Mouse (Mus musculus): Measurements from ENCODE around the gene Zfyve1. TPM values are rescaled to one million over a fixed set of nuclear protein-coding genes. Genes with fewer than 3 reads are reported as not detected.
"Not testable (repeated sequence)": the region's sequence is repeated elsewhere in the genome, so short reads cannot be mapped to it uniquely, and the experiment has no call there.

The Zfyve1 gene
- polyA plus RNA-seq, 1 experiment from 2014 or later = 26.1 TPM

DNA sequence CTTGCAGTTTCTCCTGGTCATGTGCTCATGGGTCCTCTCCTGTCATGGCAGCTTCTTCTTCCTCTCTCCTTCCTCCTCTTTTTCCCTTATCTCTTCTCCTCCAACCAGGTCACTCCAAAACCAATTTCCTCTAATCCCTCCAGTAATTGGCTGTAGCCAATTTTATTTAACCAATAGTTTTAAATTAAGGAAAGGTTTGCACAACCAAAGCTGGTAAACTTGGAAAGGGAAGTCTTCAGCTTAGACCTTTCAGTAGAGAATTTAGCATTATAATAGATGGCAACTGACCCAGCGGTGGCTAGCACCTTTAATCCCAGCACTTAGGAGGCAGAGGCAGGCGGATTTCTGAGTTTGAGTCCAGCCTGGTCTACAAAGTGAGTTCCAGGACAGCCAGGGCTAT is 9.4 kb upstream of the Zfyve1 start:
- WGBS = 84% methylated on average over 2 of the region's 2 CpGs

GRCm38 (mm10) chr12:83602285-83602684 is 5.3 kb upstream of the Zfyve1 start:
- Histone ChIP-seq H3K4me2 (replicated peaks) (no peak overlapping the region), H3K27ac (no peak overlapping the region), H3K36me3 (no peaks in the 10 kb centered on the region), H3K4me3 (no peak overlapping the region), H3K4me1 (no peaks in the 10 kb centered on the region), H3K9me3 (no peaks in the 10 kb centered on the region), H3K27me3 (no peaks in the 10 kb centered on the region), H3K9ac (no peak overlapping the region)
- 83% methylated on average over 5 of the region's 5 CpGs for WGBS
- ATAC-seq (ENCODE audit: low FRiP score, low read depth) = no peak

More for the DNA sequence above, 9.4 kb upstream of the Zfyve1 start:
- not testable (repeated sequence) for H3K4me3 ChIP-seq; H3K4me2 ChIP-seq (replicated peaks); ATAC-seq (ENCODE audit: low FRiP score, low read depth); H3K9ac ChIP-seq; H3K27ac ChIP-seq; H3K4me1 ChIP-seq; H3K36me3 ChIP-seq; H3K9me3 ChIP-seq; H3K27me3 ChIP-seq

DNA sequence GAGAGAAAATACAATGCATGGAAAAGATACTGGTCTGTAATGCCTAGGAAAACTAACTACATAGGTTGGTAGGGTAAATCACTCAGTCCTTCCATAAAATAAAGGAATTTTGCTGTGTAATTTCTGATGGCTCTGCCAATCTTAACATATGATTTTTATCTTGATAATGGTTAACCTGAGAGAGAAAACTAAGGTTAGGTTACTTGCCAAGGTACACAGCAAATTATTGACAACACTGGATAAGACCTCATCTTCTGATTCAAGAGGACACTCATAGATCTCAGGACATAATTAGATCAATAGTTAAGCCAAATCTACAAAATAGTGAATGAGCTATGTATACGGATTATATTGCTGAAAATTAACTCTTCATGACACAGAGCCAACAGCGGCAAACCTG is 859 bp upstream of the Zfyve1 start:
- Histone ChIP-seq H3K4me1 (peaks cover 16% of the 10 kb centered on the region), H3K9ac (no peak overlapping the region), H3K27ac (no peak overlapping the region), H3K4me2 (replicated peaks) (no peak overlapping the region), H3K9me3 (no peaks in the 10 kb centered on the region), H3K4me3 (no peak overlapping the region), H3K27me3 (no peaks in the 10 kb centered on the region), H3K36me3 (peaks cover 22% of the 10 kb centered on the region)
- WGBS = 79% methylated on average over 2 of the region's 2 CpGs
- ATAC-seq (ENCODE audit: low FRiP score, low read depth) = no peak

DNA sequence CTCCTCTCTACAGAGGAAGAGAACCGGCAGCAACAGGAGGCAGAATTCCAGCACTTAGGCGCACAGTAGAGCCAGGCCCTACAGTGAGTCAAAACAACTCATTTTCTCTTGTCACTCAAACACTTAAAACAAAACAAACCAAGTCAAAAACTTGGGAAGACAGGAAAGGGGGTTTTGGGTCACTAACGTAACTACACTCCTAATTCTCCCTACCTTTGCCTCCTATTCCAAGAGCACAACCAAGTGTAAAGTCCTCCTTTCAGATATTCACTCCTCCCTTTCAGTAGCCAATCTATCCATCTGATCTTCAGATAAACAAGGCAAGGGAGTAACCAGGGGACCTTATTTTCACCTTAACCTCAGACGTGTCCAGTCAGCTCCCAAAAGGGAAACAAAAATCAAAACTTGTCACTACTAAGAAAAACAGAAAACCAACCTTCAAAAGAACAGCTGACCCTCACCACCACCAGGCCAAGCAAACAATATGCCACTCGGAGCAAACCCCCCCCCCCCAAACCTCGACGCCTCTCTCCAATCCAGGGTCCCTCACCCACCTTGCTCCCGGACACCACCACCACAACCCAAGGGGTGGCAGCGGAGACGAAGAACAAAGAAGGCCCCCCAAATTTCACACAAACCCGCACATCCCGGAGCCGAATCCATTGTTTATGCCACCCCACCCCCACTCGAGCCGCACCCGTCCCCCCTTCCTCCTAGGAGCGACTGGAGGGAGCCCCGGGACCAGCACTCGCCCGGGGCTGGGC is 649 bp downstream of the Zfyve1 start:
- no peak for ATAC-seq (ENCODE audit: low FRiP score, low read depth)
- 0 out of 2 replicates have a peak, but pooled peaks cover 1% of the 10 kb centered on the region for H3K9me3 ChIP-seq
- H3K36me3 ChIP-seq = peaks cover 36% of the 10 kb centered on the region
- peak overlapping the region; percentile 65 for H3K4me2 ChIP-seq (replicated peaks)
- no peaks in the 10 kb centered on the region for H3K27me3 ChIP-seq
- peaks cover 16% of the 10 kb centered on the region for H3K4me1 ChIP-seq
- WGBS = 7% methylated on average over 20 of the region's 20 CpGs
- H3K27ac ChIP-seq = peak overlapping the region; percentile 87
- peak overlapping the region; percentile 95 for H3K4me3 ChIP-seq
- H3K9ac ChIP-seq = peak overlapping the region; percentile 95

DNA sequence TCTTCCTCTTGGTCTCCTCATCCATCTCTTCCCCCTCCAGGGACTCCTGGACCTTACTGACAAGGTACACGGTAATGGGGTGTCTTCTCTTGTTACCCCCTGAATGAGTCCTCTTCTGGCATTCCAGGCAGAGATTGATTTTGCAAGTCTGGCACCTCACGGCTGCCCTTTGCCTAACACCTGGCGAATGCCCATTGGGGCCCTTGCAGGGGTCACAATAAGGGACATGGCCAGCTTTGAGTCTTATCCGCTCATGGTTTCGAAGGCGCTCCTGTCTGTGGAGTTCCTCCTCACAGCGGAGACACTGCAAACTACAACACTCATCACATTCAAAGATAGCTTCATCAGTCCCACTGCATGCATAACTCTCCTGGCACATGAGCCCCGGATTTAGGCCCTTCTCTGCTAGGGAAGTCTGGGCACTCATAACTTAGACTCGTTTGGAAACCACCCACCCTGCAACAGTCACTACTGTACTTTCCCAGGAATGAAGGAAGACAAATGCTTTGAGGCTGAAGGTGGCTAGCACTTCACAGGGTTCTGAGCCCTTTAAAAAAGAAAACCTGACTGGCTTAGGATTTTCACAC is 2.5 kb downstream of the Zfyve1 start:
- peaks cover 16% of the 10 kb centered on the region for H3K4me1 ChIP-seq
- 0 out of 2 replicates have a peak, but pooled peaks cover 3% of the 10 kb centered on the region for H3K9me3 ChIP-seq
- H3K27ac ChIP-seq = no peak overlapping the region
- H3K4me3 ChIP-seq = no peak overlapping the region
- H3K4me2 ChIP-seq (replicated peaks) = no peak overlapping the region
- ATAC-seq (ENCODE audit: low FRiP score, low read depth) = no peak
- whole genome bisulfite sequencing = 91% methylated on average over 9 of the region's 9 CpGs
- H3K9ac ChIP-seq = no peak overlapping the region
- H3K36me3 ChIP-seq = peaks cover 52% of the 10 kb centered on the region
- no peaks in the 10 kb centered on the region for H3K27me3 ChIP-seq

DNA sequence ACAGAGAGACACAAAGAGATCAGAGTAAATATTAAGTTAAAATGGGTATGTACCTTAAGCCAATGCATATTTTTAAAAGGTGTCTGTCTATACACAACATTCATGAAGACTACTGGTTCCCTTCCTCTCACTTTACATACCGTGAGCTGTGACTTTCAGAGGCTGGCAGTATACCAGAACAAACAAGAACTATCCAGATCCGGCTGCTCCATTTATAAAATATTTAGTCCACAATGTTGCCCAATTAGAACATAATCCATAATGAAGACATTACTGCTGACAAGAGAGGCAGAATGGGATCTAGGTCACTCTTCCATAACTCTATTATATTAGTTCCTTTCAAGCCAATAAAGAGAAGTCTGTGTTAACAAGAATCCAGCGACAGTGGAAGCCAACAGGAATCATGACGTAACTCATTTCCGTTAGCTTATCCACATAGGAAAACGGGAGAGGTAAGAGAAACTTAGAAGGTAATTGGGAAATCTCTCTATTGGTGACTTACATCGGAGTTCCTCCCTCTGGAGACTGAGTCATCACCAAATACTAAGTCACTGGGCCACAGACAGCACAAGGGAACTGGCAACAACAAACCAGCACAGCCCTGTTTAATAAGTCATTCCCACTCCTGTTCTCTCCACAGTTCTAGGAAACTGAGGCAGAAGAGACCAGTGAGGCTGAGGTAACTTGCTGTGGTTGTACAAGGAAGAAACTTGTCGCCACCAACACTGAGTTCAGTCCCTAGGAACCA is 5.1 kb downstream of the Zfyve1 start:
- H3K27ac ChIP-seq = no peak overlapping the region
- no peak overlapping the region for H3K4me3 ChIP-seq
- peaks cover 79% of the 10 kb centered on the region for H3K36me3 ChIP-seq
- no peaks in the 10 kb centered on the region for H3K27me3 ChIP-seq
- H3K4me2 ChIP-seq (replicated peaks) = no peak overlapping the region
- H3K4me1 ChIP-seq = peaks cover 16% of the 10 kb centered on the region
- no peak overlapping the region for H3K9ac ChIP-seq
- no peak for ATAC-seq (ENCODE audit: low FRiP score, low read depth)
- H3K9me3 ChIP-seq = 0 out of 2 replicates have a peak, but pooled peaks cover 3% of the 10 kb centered on the region
- 90% methylated on average over 8 of the region's 8 CpGs for WGBS

- Histone ChIP-seq H3K4me1 (no peaks in the 10 kb centered on the region), H3K9me3 (0 out of 2 replicates have a peak, but pooled peaks cover 3% of the 10 kb centered on the region), H3K27me3 (no peaks in the 10 kb centered on the region)
Measured at GRCm38 (mm10) chr12:83586628-83587027, 10.4 kb downstream of the Zfyve1 start.

DNA sequence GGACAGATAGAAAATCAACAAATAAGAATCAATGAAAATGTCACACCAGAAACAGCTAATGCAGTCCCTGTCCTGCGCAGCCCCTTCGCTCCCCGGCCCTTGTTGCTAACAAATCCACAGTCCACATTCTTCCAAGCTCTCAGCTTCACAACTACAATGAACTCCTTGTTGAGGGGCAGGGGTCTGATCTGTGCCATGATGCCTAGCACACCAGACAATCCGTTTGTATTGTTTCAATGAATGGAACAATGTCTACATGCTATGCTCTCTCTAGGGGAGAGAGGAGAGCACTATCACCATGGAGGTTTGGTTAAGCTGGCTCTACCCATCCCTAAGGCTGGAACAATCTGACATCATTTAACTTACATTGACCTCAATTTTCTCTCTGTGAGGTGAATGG is 14.3 kb downstream of the Zfyve1 start:
- no peak overlapping the region for H3K4me3 ChIP-seq
- no peak for ATAC-seq (ENCODE audit: low FRiP score, low read depth)
- peaks cover 72% of the 10 kb centered on the region for H3K36me3 ChIP-seq
- no peaks in the 10 kb centered on the region for H3K4me1 ChIP-seq
- H3K9ac ChIP-seq = no peak overlapping the region
- no peaks in the 10 kb centered on the region for H3K27me3 ChIP-seq
- WGBS = 92% methylated on average over 4 of the region's 4 CpGs
- H3K4me2 ChIP-seq (replicated peaks) = no peak overlapping the region
- no peaks in the 10 kb centered on the region for H3K9me3 ChIP-seq
- no peak overlapping the region for H3K27ac ChIP-seq

More at GRCm38 (mm10) chr12:83586628-83587027, 10.4 kb downstream of the Zfyve1 start:
- Histone ChIP-seq H3K9ac (no peak overlapping the region), H3K36me3 (peaks cover 87% of the 10 kb centered on the region), H3K4me2 (replicated peaks) (no peak overlapping the region), H3K4me3 (no peak overlapping the region), H3K27ac (no peak overlapping the region)
- 92% methylated on average over 5 of the region's 5 CpGs for WGBS
- ATAC-seq (ENCODE audit: low FRiP score, low read depth) = no peak

- H3K36me3 ChIP-seq = peaks cover 72% of the 10 kb centered on the region
- H3K27ac ChIP-seq = no peak overlapping the region
- H3K4me1 ChIP-seq = no peaks in the 10 kb centered on the region
- no peak overlapping the region for H3K4me3 ChIP-seq
- no peak for ATAC-seq (ENCODE audit: low FRiP score, low read depth)
- H3K4me2 ChIP-seq (replicated peaks) = no peak overlapping the region
- no peak overlapping the region for H3K9ac ChIP-seq
- no peaks in the 10 kb centered on the region for H3K27me3 ChIP-seq
- WGBS = 82% methylated on average over 4 of the region's 4 CpGs
- H3K9me3 ChIP-seq = no peaks in the 10 kb centered on the region
Measured at GRCm38 (mm10) chr12:83582106-83582505, 14.9 kb downstream of the Zfyve1 start.

DNA sequence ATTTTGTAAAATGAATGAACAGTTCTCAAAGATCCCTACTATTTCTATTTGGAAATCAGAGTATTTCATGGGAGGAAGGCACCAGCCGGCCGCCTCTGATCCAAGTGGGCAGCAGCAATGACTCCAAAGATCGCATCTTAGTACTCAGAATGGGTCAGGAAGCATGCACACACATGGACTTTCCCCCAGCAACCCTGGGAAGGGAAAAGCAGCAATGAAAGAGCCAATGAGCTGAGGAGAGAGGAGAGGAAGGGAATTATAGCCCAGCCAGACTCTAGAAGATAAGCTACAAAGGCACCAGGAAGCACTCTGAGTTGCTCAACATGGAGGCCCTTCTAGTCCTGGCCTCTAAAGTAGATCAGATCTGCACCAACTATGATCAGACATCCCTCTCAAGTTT is 16.7 kb downstream of the Zfyve1 start:
- H3K4me3 ChIP-seq = no peak overlapping the region
- no peak for ATAC-seq (ENCODE audit: low FRiP score, low read depth)
- H3K27me3 ChIP-seq = no peaks in the 10 kb centered on the region
- H3K36me3 ChIP-seq = peaks cover 71% of the 10 kb centered on the region
- H3K9me3 ChIP-seq = no peaks in the 10 kb centered on the region
- no peaks in the 10 kb centered on the region for H3K4me1 ChIP-seq
- WGBS = 93% methylated on average over 3 of the region's 3 CpGs
- H3K9ac ChIP-seq = no peak overlapping the region
- no peak overlapping the region for H3K27ac ChIP-seq
- no peak overlapping the region for H3K4me2 ChIP-seq (replicated peaks)

DNA sequence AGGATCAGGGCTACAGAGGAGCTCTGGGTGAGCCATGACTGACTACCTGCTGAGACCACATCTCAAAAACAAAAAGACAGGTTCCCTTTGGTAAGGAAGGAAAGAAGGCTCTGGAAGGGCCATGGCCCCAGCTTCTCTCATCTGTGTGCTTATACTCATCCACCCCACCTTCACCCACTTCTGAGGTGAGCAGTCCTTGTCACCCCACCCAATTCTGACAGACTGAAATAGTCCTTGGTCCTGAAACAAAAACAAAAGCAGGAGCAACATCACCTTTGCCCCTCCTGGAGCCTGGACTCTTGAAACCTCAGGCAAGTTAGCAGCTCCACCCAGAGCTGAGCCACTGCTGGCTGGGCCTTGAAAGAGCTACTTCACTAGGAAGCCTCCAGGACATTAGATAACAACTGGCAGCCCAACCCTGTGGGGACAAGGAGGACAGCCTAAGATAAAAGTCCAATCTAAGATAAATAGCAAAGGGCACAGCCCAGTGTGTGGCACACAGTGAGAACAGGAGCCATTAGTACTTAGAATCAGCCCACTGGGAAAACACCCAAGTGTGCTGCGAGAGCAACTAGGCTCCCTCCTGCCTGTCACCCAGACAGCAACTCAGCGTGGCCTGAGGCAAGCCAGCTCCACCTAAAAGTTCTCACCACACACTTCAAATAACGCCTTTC is 18.0 kb downstream of the Zfyve1 start:
- WGBS = 41% methylated on average over 3 of the region's 3 CpGs
- H3K4me3 ChIP-seq = no peak overlapping the region
- no peak for ATAC-seq (ENCODE audit: low FRiP score, low read depth)
- no peak overlapping the region for H3K9ac ChIP-seq
- peaks cover 71% of the 10 kb centered on the region for H3K36me3 ChIP-seq
- no peak overlapping the region for H3K4me2 ChIP-seq (replicated peaks)
- H3K9me3 ChIP-seq = no peaks in the 10 kb centered on the region
- no peaks in the 10 kb centered on the region for H3K27me3 ChIP-seq
- no peaks in the 10 kb centered on the region for H3K4me1 ChIP-seq
- H3K27ac ChIP-seq = no peak overlapping the region

DNA sequence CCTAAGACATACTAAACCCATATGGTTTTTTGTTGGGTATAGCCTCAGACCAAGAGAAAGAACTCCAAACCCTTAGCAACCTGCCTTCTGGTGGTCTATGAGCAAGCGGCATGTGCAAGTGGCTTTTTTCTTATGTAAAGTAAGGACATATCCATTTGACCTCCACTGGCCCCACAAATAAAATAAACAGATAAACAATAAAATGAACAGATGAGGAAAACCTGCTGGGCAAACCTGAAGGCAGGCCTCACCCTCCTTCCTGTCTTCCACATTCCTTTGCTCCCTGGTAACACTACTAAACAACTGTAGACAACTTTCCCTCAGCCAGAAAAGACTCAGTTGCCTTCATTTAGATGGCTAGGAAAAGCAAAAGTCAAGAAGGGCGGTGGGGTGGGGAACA is 18.7 kb downstream of the Zfyve1 start:
- no peaks in the 10 kb centered on the region for H3K9me3 ChIP-seq
- H3K4me3 ChIP-seq = no peak overlapping the region
- no peak for ATAC-seq (ENCODE audit: low FRiP score, low read depth)
- H3K36me3 ChIP-seq = peaks cover 71% of the 10 kb centered on the region
- 91% methylated on average over 2 of the region's 2 CpGs for WGBS
- H3K27ac ChIP-seq = no peak overlapping the region
- no peaks in the 10 kb centered on the region for H3K4me1 ChIP-seq
- H3K9ac ChIP-seq = no peak overlapping the region
- H3K4me2 ChIP-seq (replicated peaks) = no peak overlapping the region
- no peaks in the 10 kb centered on the region for H3K27me3 ChIP-seq
